In the genomic region with DNA sequence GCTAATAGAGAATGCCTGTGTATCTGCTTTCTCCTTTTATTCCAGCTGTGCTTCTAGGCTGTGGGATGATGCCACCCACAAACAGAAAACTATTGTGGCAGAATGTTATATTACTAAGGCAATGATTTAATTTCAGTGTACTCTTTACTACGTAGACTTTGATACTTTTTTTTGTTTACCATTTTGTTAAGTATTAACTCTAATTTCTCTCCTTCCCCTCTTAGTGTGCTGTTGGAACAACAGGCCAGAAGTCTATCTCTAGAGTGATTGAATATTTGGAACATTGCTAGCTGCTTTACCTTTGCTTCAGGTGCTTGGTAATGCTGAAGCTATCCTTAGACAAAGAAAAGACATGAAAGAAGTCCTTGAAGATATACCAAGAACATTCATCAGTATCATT, we compare ENCODE assay signal across 28 mouse cellular contexts.
"Had no signal": no experiment of that assay in that cellular context is flagged by ENCODE, and none has a peak within 500 bp of the region (broad histone marks: within the 10 kb centered on the region; RNA-seq: fewer than 3 reads in every experiment).

No protein-coding gene starts in this region.

- H3K4me3 ChIP-seq: forebrain, embryonic 15.5 days; heart, adult 2 months; heart, embryonic 13.5 days; heart, embryonic 15.5 days; hindbrain, embryonic 10.5 days; hindbrain, embryonic 12.5 days; intestine, embryonic 15.5 days; kidney, embryonic 15.5 days; left cerebral cortex, adult 2 months; limb, embryonic 10.5 days; limb, embryonic 12.5 days; liver, embryonic 13.5 days had no signal

- H3K4me1 ChIP-seq: forebrain, embryonic 15.5 days; heart, embryonic 13.5 days; heart, embryonic 15.5 days; hindbrain, embryonic 10.5 days; hindbrain, embryonic 12.5 days; intestine, embryonic 15.5 days; kidney, embryonic 15.5 days; limb, embryonic 10.5 days; limb, embryonic 12.5 days; liver, embryonic 13.5 days had no signal

- H3K27me3 ChIP-seq: forebrain, embryonic 15.5 days; heart, embryonic 13.5 days; heart, embryonic 15.5 days; hindbrain, embryonic 12.5 days; intestine, embryonic 15.5 days; kidney, embryonic 15.5 days; limb, embryonic 12.5 days; liver, embryonic 13.5 days had no signal

- H3K9ac ChIP-seq: forebrain, embryonic 15.5 days; forebrain, postnatal 0 days; heart, embryonic 13.5 days; heart, embryonic 15.5 days; hindbrain, embryonic 12.5 days; hindbrain, embryonic 14.5 days; intestine, embryonic 15.5 days; kidney, embryonic 15.5 days; limb, embryonic 12.5 days; liver, embryonic 13.5 days had no signal

- H3K27ac ChIP-seq: forebrain, embryonic 15.5 days; heart, adult 2 months; heart, embryonic 13.5 days; heart, embryonic 15.5 days; hindbrain, embryonic 10.5 days; hindbrain, embryonic 12.5 days; hindbrain, embryonic 14.5 days; intestine, embryonic 15.5 days; kidney, embryonic 15.5 days; left cerebral cortex, adult 2 months; limb, embryonic 10.5 days; limb, embryonic 12.5 days; liver, embryonic 13.5 days had no signal

- ATAC-seq: forebrain, embryonic 15.5 days; forebrain, postnatal 0 days; hindbrain, embryonic 16.5 days; inflammation-experienced regulatory T-cells, adult 6 months; intestine, embryonic 15.5 days; intestine, postnatal 0 days had no signal

- H3K9me3 ChIP-seq: forebrain, embryonic 15.5 days; heart, embryonic 13.5 days; heart, embryonic 15.5 days; hindbrain, embryonic 10.5 days; hindbrain, embryonic 12.5 days; intestine, embryonic 15.5 days; kidney, embryonic 15.5 days; limb, embryonic 10.5 days; limb, embryonic 12.5 days; liver, embryonic 13.5 days had no signal

- H3K4me2 ChIP-seq: forebrain, embryonic 15.5 days; heart, embryonic 11.5 days; heart, embryonic 13.5 days; heart, embryonic 15.5 days; hindbrain, embryonic 12.5 days; hindbrain, embryonic 14.5 days; intestine, embryonic 15.5 days; kidney, embryonic 15.5 days; limb, embryonic 12.5 days; liver, embryonic 13.5 days had no signal

- DNase-seq: forebrain, postnatal 0 days; gastrocnemius, postnatal 14 days; gastrocnemius, postnatal 36 days; heart, adult 11 months; heart, adult 2 months; heart, postnatal 14 days; heart, postnatal 4 days; kidney, adult 18-20 months; kidney, postnatal 10 days; kidney, postnatal 25 days; kidney, postnatal 4 days; layer of hippocampus, adult 9-11 months; liver, embryonic 13.5 days had no signal
